Mouse (Mus musculus) C2C12 (cell line): ENCODE measurements around the gene Fut9. TPM values are rescaled to one million over a fixed set of nuclear protein-coding genes. Genes with fewer than 3 reads are reported as not detected.

Experiments used
- H3K27me3 ChIP-seq: one replicate; pipeline ENCODE4 v1.6.1; 2011; ENCODE audit not compliant: control insufficient read depth, insufficient read depth, insufficient read length
- H3K36me3 ChIP-seq: one replicate; pipeline ENCODE4 v1.6.1; 2011; ENCODE audit not compliant: control insufficient read depth, insufficient read depth
- H3K4me3 ChIP-seq: one replicate; pipeline ENCODE4 v1.5.1; 2011; ENCODE audit warnings: mild to moderate bottlenecking, control low read depth; ENCODE audit not compliant: poor library complexity, insufficient read depth, severe bottlenecking
- H3K79me2 ChIP-seq: one replicate; pipeline ENCODE4 v1.6.1; 2011; ENCODE audit not compliant: control insufficient read depth, insufficient read depth
- H3K79me3 ChIP-seq: one replicate; pipeline ENCODE4 v1.6.1; 2011; ENCODE audit warnings: low read depth, control low read depth
- H3ac ChIP-seq: one replicate; pipeline ENCODE3; 2011; ENCODE audit warnings: low read depth; ENCODE audit not compliant: control insufficient read depth, insufficient read length
- CEBPB ChIP-seq: IDR thresholded peaks from one replicate; pipeline ENCODE4 v1.6.1; 2011; ENCODE audit warnings: low read depth, mild to moderate bottlenecking, control low read depth, moderate library complexity
- CTCF ChIP-seq: IDR thresholded peaks from one replicate; pipeline ENCODE4 v1.5.1; 2011; ENCODE audit not compliant: control insufficient read depth, insufficient read depth, insufficient read length
- FOSL1 ChIP-seq: IDR thresholded peaks from one replicate; pipeline ENCODE4 v1.8.0; 2011; ENCODE audit warnings: mild to moderate bottlenecking, low read length; ENCODE audit not compliant: poor library complexity, insufficient read depth, severe bottlenecking
- MAX ChIP-seq: IDR thresholded peaks from one replicate; pipeline ENCODE4 v1.6.1; 2011; ENCODE audit warnings: mild to moderate bottlenecking, control low read depth
- MYOD1 ChIP-seq: IDR thresholded peaks from one replicate; pipeline ENCODE4 v1.6.1; 2011; ENCODE audit warnings: low read depth; ENCODE audit not compliant: control insufficient read depth, insufficient read length
- MYOG ChIP-seq: IDR thresholded peaks from one replicate; pipeline ENCODE4 v1.6.1; 2011; ENCODE audit not compliant: control insufficient read depth, insufficient read length; ENCODE audit errors: extremely low read depth
- USF1 ChIP-seq: IDR thresholded peaks from one replicate; pipeline ENCODE4 v1.6.1; 2011; ENCODE audit warnings: low read depth, mild to moderate bottlenecking, control low read depth, moderate library complexity
- polyA plus RNA-seq: library from polyadenylated mRNA; unstranded; fragments of >200 nt; fragmentation: generic; extraction: Trizol; gene quantifications from one replicate; pipeline ENCODE4 v1.2.1, GENCODE M21; 2012; ENCODE audit warnings: missing spikeins

Fut9 gene
- polyA plus RNA-seq, 1 experiment: 0.50 TPM

- Histone ChIP-seq H3K79me2 (no peaks in the 10 kb centered on the region), H3K27me3 (no peaks in the 10 kb centered on the region), H3K4me3 (no peak overlapping the region), H3K79me3 (no peaks in the 10 kb centered on the region), H3K36me3 (no peaks in the 10 kb centered on the region), H3ac (no peak overlapping the region)
- no peak for TF ChIP-seq FOSL1
- no peak for TF ChIP-seq USF1
- TF ChIP-seq MYOG: no peak
- no peak for TF ChIP-seq CTCF
- no peak for TF ChIP-seq MYOD1
- no peak for TF ChIP-seq CEBPB
- TF ChIP-seq MAX: no peak
Measured at GRCm38 (mm10) chr4:25757909-25758548, 42.0 kb downstream of the Fut9 start.

- no peak overlapping the region for H3ac ChIP-seq
- no peak overlapping the region for H3K4me3 ChIP-seq
- H3K79me3 ChIP-seq: no peaks in the 10 kb centered on the region
- no peaks in the 10 kb centered on the region for H3K27me3 ChIP-seq
- no peaks in the 10 kb centered on the region for H3K36me3 ChIP-seq
- H3K79me2 ChIP-seq: no peaks in the 10 kb centered on the region
- TF ChIP-seq USF1 (no peak), CEBPB (no peak), FOSL1 (no peak), MYOD1 (no peak), MAX (no peak)
Measured at GRCm38 (mm10) chr4:25741553-25741952, 58.5 kb downstream of the Fut9 start.

GRCm38 (mm10) chr4:25738782-25739181 lies 61.3 kb downstream of the Fut9 start:
- TF ChIP-seq USF1: no peak
- no peak for TF ChIP-seq MYOG
- TF ChIP-seq CTCF: no peak
- TF ChIP-seq FOSL1: no peak
- Histone ChIP-seq H3K27me3 (no peaks in the 10 kb centered on the region), H3ac (no peak overlapping the region), H3K36me3 (no peaks in the 10 kb centered on the region), H3K79me3 (no peaks in the 10 kb centered on the region), H3K79me2 (no peaks in the 10 kb centered on the region), H3K4me3 (no peak overlapping the region)

- TF ChIP-seq MYOG: no peak
- no peak for TF ChIP-seq CEBPB
- TF ChIP-seq CTCF: no peak
- TF ChIP-seq MYOD1: no peak
- no peak for TF ChIP-seq USF1
- TF ChIP-seq FOSL1: no peak
- TF ChIP-seq MAX: no peak
- Histone ChIP-seq H3K27me3 (no peaks in the 10 kb centered on the region), H3ac (no peak overlapping the region), H3K79me2 (no peaks in the 10 kb centered on the region), H3K4me3 (no peak overlapping the region), H3K36me3 (no peaks in the 10 kb centered on the region), H3K79me3 (no peaks in the 10 kb centered on the region)
Measured at GRCm38 (mm10) chr4:25721576-25721975, 78.5 kb downstream of the Fut9 start.

- H3ac ChIP-seq: no peak overlapping the region
- no peaks in the 10 kb centered on the region for H3K79me2 ChIP-seq
- no peaks in the 10 kb centered on the region for H3K79me3 ChIP-seq
- no peak for TF ChIP-seq USF1
- TF ChIP-seq FOSL1: no peak
- TF ChIP-seq CTCF: no peak
- TF ChIP-seq MYOG: no peak
- no peaks in the 10 kb centered on the region for H3K36me3 ChIP-seq
- H3K4me3 ChIP-seq: no peak overlapping the region
- H3K27me3 ChIP-seq: no peaks in the 10 kb centered on the region
Measured at GRCm38 (mm10) chr4:25713907-25714306, 86.1 kb downstream of the Fut9 start.

GRCm38 (mm10) chr4:25684976-25685375 lies 115.1 kb downstream of the Fut9 start:
- no peak overlapping the region for H3K4me3 ChIP-seq
- H3K79me3 ChIP-seq: no peaks in the 10 kb centered on the region
- no peak overlapping the region for H3ac ChIP-seq
- no peaks in the 10 kb centered on the region for H3K27me3 ChIP-seq
- TF ChIP-seq FOSL1: no peak
- TF ChIP-seq USF1: no peak
- no peak for TF ChIP-seq CEBPB
- no peak for TF ChIP-seq MAX
- TF ChIP-seq MYOD1: no peak
- TF ChIP-seq CTCF: no peak
- TF ChIP-seq MYOG: no peak
- H3K79me2 ChIP-seq: no peaks in the 10 kb centered on the region
- no peaks in the 10 kb centered on the region for H3K36me3 ChIP-seq
